8 mouse cellular contexts compared by ENCODE assay signal in the genomic region with DNA sequence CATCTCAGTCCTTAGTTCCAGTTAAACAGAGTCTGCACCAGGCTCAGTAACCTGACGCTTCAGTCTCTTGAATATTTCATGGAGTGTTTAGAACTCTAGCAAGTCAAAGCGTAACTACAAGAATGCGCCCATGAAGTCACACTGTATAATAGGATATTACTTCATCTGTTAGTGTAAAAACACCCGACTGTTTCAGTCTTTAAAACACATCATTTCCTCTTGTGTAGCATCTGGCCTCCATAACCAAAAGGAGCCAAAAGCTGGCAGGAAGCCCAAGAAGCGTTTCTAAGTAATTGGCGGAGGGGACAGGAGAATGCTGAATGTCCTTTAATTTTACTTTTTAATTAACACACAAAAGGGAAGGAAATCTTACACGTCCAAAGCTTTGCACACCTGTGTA. TPM values are rescaled to one million over a fixed set of nuclear protein-coding genes. Genes with fewer than 3 reads are reported as not detected.
DNase-seq lines count a peak whose midpoint lies in the region; ATAC-seq and TF ChIP-seq lines count a peak whose summit lies in the region.

No protein-coding gene starts in this region.

- DNase-seq in adrenal gland, postnatal 10 days = peak; percentile 29
- DNase-seq in adrenal gland, postnatal 25 days = no peak
- peak; percentile 44 for DNase-seq in midbrain, postnatal 0 days (ENCODE audit: low spot score)
- DNase-seq in kidney, postnatal 14 days = peak; percentile 46
- no peak for DNase-seq in retina, postnatal 1 day
- DNase-seq in urinary bladder, adult 18-20 months (ENCODE audit: low spot score in 2 of 2) = no peak

- no peaks in the 10 kb centered on the region for H3K36me3 ChIP-seq in midbrain, postnatal 0 days (ENCODE audit: insufficient read depth, low read length)
- no peaks in the 10 kb centered on the region for H3K36me3 ChIP-seq in midbrain, embryonic 15.5 days (replicated peaks)
- H3K36me3 ChIP-seq in stomach, embryonic 16.5 days (ENCODE audit: control insufficient read depth, insufficient read depth, low read length) = no peaks in the 10 kb centered on the region

- H3K27me3 ChIP-seq in midbrain, postnatal 0 days (ENCODE audit: insufficient read depth, low read length) = no peaks in the 10 kb centered on the region
- H3K27me3 ChIP-seq in midbrain, embryonic 15.5 days (replicated peaks) = no peaks in the 10 kb centered on the region
- H3K27me3 ChIP-seq in stomach, embryonic 16.5 days (ENCODE audit: control insufficient read depth, insufficient read depth, low read length) = no peaks in the 10 kb centered on the region

- H3K9me3 ChIP-seq in midbrain, postnatal 0 days (ENCODE audit: low read length) = no peaks in the 10 kb centered on the region
- no peaks in the 10 kb centered on the region for H3K9me3 ChIP-seq in midbrain, embryonic 15.5 days
- no peaks in the 10 kb centered on the region for H3K9me3 ChIP-seq in stomach, embryonic 16.5 days (replicated peaks; ENCODE audit: control insufficient read depth, low read length)

- H3K4me1 ChIP-seq in midbrain, postnatal 0 days (ENCODE audit: insufficient read depth, low read length) = no peaks in the 10 kb centered on the region
- peaks cover 23% of the 10 kb centered on the region for H3K4me1 ChIP-seq in midbrain, embryonic 15.5 days
- H3K4me1 ChIP-seq in stomach, embryonic 16.5 days (ENCODE audit: control insufficient read depth, insufficient read depth, low read length) = peaks cover 37% of the 10 kb centered on the region

- ATAC-seq in midbrain, postnatal 0 days (ENCODE audit: low FRiP score) = no peak
- ATAC-seq in midbrain, embryonic 15.5 days (replicated peaks) = no peak
- no peak for ATAC-seq in stomach, embryonic 16.5 days (ENCODE audit: insufficient read depth, low FRiP score)

- WGBS in midbrain, postnatal 0 days = 35% methylated on average over 7 of the region's 7 CpGs
- WGBS in midbrain, embryonic 15.5 days = 35% methylated on average over 7 of the region's 7 CpGs
- WGBS in stomach, embryonic 16.5 days = 39% methylated on average over 7 of the region's 7 CpGs

- H3K4me2 ChIP-seq in midbrain, postnatal 0 days (ENCODE audit: low read depth, low read length, poor library complexity, severe bottlenecking) = no peak overlapping the region
- H3K4me2 ChIP-seq in midbrain, embryonic 15.5 days = no peak overlapping the region
- H3K4me2 ChIP-seq in stomach, embryonic 16.5 days (ENCODE audit: low read depth, low read length) = peak overlapping the region; percentile 23; the same call in 1 of the 2 replicates

- H3K4me3 ChIP-seq in midbrain, postnatal 0 days (ENCODE audit: low read depth, low read length) = no peak overlapping the region
- H3K4me3 ChIP-seq in midbrain, embryonic 15.5 days = no peak overlapping the region
- no peak overlapping the region for H3K4me3 ChIP-seq in stomach, embryonic 16.5 days (replicated peaks; ENCODE audit: low read length)

- no peak for TF ChIP-seq CTCF in midbrain, postnatal 0 days (IDR thresholded peaks at IDR 0.05)

- no peak overlapping the region for H3K27ac ChIP-seq in midbrain, postnatal 0 days (ENCODE audit: low read depth, low read length)
- H3K27ac ChIP-seq in midbrain, embryonic 15.5 days = no peak overlapping the region
- H3K27ac ChIP-seq in stomach, embryonic 16.5 days (ENCODE audit: low read length) = peak overlapping the region; percentile 74

- no peak overlapping the region for H3K9ac ChIP-seq in midbrain, postnatal 0 days (replicated peaks; ENCODE audit: low read length, poor library complexity, severe bottlenecking)
- H3K9ac ChIP-seq in midbrain, embryonic 15.5 days = no peak overlapping the region
- H3K9ac ChIP-seq in stomach, embryonic 16.5 days (ENCODE audit: low read length) = no peak overlapping the region

RNA-seq across cellular contexts. Expression of gene Cdr2, which starts 5.0 kb away (rescaled TPM):
- 10 to 100 TPM; 12.2 to 13.7 TPM for total RNA-seq in adrenal gland, postnatal 10 days (2021)
- total RNA-seq in adrenal gland, postnatal 25 days (2021) = 5.9 and 7.0 TPM in 2 replicates
- total RNA-seq in midbrain, postnatal 0 days (2014; rRNA removed) = 26.7 and 30.7 TPM in 2 replicates
- polyA plus RNA-seq in midbrain, postnatal 0 days (2015; fragmentation: Nextera tagmentation; extraction: Ambion mirVana) = 8.4 and 9.1 TPM in 2 replicates
- 14.7 and 15.0 TPM in 2 replicates for polyA plus RNA-seq in midbrain, embryonic 15.5 days (2015; fragmentation: Nextera tagmentation; extraction: Ambion mirVana)
- 9.1 and 11.1 TPM in 2 replicates for polyA plus RNA-seq in stomach, embryonic 16.5 days (2015; fragmentation: Nextera tagmentation; extraction: Ambion mirVana)

RNA-seq across cellular contexts. Expression of gene Mfsd13b, which starts 5.2 kb away (rescaled TPM):
- total RNA-seq in adrenal gland, postnatal 10 days (2021) = under 1 TPM in 1 of 2 experiments, not detected in 1; 0.15 TPM
- total RNA-seq in adrenal gland, postnatal 25 days (2021) = 0.55 TPM in 1 of 2 replicates, not detected in the other
- 0.19 TPM in 1 of 2 replicates, not detected in the other for total RNA-seq in midbrain, postnatal 0 days (2014; rRNA removed)
- 0.18 and 0.26 TPM in 2 replicates for polyA plus RNA-seq in midbrain, postnatal 0 days (2015; fragmentation: Nextera tagmentation; extraction: Ambion mirVana)
- polyA plus RNA-seq in midbrain, embryonic 15.5 days (2015; fragmentation: Nextera tagmentation; extraction: Ambion mirVana) = 0.18 and 0.49 TPM in 2 replicates
- polyA plus RNA-seq in stomach, embryonic 16.5 days (2015; fragmentation: Nextera tagmentation; extraction: Ambion mirVana) = 0.34 and 0.45 TPM in 2 replicates

RNA-seq across cellular contexts. Expression of gene Mettl9, which starts 57.2 kb away (rescaled TPM):
- total RNA-seq in adrenal gland, postnatal 10 days (2021) = 100 to 1,000 TPM; 102 to 106 TPM
- 108 and 130 TPM in 2 replicates for total RNA-seq in adrenal gland, postnatal 25 days (2021)
- 63.8 and 89.9 TPM in 2 replicates for total RNA-seq in midbrain, postnatal 0 days (2014; rRNA removed)
- polyA plus RNA-seq in midbrain, postnatal 0 days (2015; fragmentation: Nextera tagmentation; extraction: Ambion mirVana) = 134 and 140 TPM in 2 replicates
- 184 and 186 TPM in 2 replicates for polyA plus RNA-seq in midbrain, embryonic 15.5 days (2015; fragmentation: Nextera tagmentation; extraction: Ambion mirVana)
- 94.5 and 111 TPM in 2 replicates for polyA plus RNA-seq in stomach, embryonic 16.5 days (2015; fragmentation: Nextera tagmentation; extraction: Ambion mirVana)

RNA-seq across cellular contexts. Expression of gene Polr3e, which starts 59.5 kb away (rescaled TPM):
- 10 to 100 TPM; 22.5 to 23.8 TPM for total RNA-seq in adrenal gland, postnatal 10 days (2021)
- 26.5 and 27.5 TPM in 2 replicates for total RNA-seq in adrenal gland, postnatal 25 days (2021)
- total RNA-seq in midbrain, postnatal 0 days (2014; rRNA removed) = 29.4 and 30.6 TPM in 2 replicates
- 18.6 and 20.4 TPM in 2 replicates for polyA plus RNA-seq in midbrain, postnatal 0 days (2015; fragmentation: Nextera tagmentation; extraction: Ambion mirVana)
- 25.5 and 28.1 TPM in 2 replicates for polyA plus RNA-seq in midbrain, embryonic 15.5 days (2015; fragmentation: Nextera tagmentation; extraction: Ambion mirVana)
- polyA plus RNA-seq in stomach, embryonic 16.5 days (2015; fragmentation: Nextera tagmentation; extraction: Ambion mirVana) = 33.8 and 34.0 TPM in 2 replicates

Comparison
In these comparisons a context has a peak if more than half of its experiments do, and no peak if none do; other contexts are left out.
1. DNase-seq: peak in adrenal gland, postnatal 10 days (single experiment), midbrain, postnatal 0 days (single experiment) and kidney, postnatal 14 days (single experiment); none in adrenal gland, postnatal 25 days (single experiment), retina, postnatal 1 day (single experiment) and urinary bladder, adult 18-20 months (0 of 2).